Mouse (Mus musculus) liver, adult 2 months (tissue): ENCODE measurements at regions not wholly inside any gene's neighbourhood (a gene's known extent, or its start where the extent isn't known, plus 50 kb on each side); places are given as distances from the start of the nearest gene placed in this dataset.

Experiments
- DNase-seq: peaks from one replicate; pipeline ENCODE4 v3.0.0-alpha.2; 2011; ENCODE audit warnings: low read depth, low spot score; ENCODE audit errors: extremely low read depth
- H3K27ac ChIP-seq: fragments of 200-500 bp; replicated peaks from 2 replicates; pipeline ENCODE4 v1.5.1; 2012; ENCODE audit warnings: low read depth, mild to moderate bottlenecking, control low read depth, inconsistent platforms, low read length; ENCODE audit not compliant: insufficient read depth
- H3K27me3 ChIP-seq: fragments of 200-500 bp; 2 replicates; pipeline ENCODE4 v1.6.1; 2012; ENCODE audit warnings: mild to moderate bottlenecking, moderate library complexity, low read length, inconsistent platforms; ENCODE audit not compliant: control insufficient read depth, insufficient read depth
- H3K36me3 ChIP-seq: fragments of 200-500 bp; 2 replicates; pipeline ENCODE4 v1.6.1; 2012; ENCODE audit warnings: low read length, inconsistent platforms; ENCODE audit not compliant: control insufficient read depth, insufficient read depth
- H3K4me1 ChIP-seq: fragments of 200-500 bp; 2 replicates; pipeline ENCODE4 v1.6.1; 2011; ENCODE audit warnings: low read length; ENCODE audit not compliant: control insufficient read depth, insufficient read depth
- H3K4me3 ChIP-seq: fragments of 200-500 bp; 2 replicates; pipeline ENCODE4 v1.5.1; 2011; ENCODE audit warnings: low read depth, mild to moderate bottlenecking, control low read depth, low read length, moderate library complexity; ENCODE audit not compliant: insufficient read depth
- H3K79me2 ChIP-seq: fragments of 200-500 bp; 2 replicates; pipeline ENCODE4 v1.6.1; 2012; ENCODE audit warnings: inconsistent platforms, mild to moderate bottlenecking, low read length, moderate library complexity; ENCODE audit not compliant: control insufficient read depth, insufficient read depth
- H3K9ac ChIP-seq: fragments of 200-500 bp; 2 replicates; pipeline ENCODE4 v1.6.1; 2012; ENCODE audit warnings: low read depth, mild to moderate bottlenecking, control low read depth, inconsistent platforms, low read length
- CTCF ChIP-seq: fragments of 200-500 bp; IDR thresholded peaks from 2 replicates; pipeline ENCODE4 v1.5.1; 2011; ENCODE audit warnings: low read depth, low read length, control low read depth
- POLR2A ChIP-seq: fragments of 200-500 bp; IDR thresholded peaks from 2 replicates; pipeline ENCODE4 v1.6.1; 2011; ENCODE audit warnings: low read length, control low read depth; ENCODE audit not compliant: insufficient read depth; ENCODE audit errors: extremely low read depth
- WGBS: fragments of 180-500 bp; shearing (Covaris S2); methylation state at CpG from one replicate; pipeline ENCODE4 v1.1.7; 2018; 5-methylcytosine and 5-hydroxymethylcytosine counted together

DNA sequence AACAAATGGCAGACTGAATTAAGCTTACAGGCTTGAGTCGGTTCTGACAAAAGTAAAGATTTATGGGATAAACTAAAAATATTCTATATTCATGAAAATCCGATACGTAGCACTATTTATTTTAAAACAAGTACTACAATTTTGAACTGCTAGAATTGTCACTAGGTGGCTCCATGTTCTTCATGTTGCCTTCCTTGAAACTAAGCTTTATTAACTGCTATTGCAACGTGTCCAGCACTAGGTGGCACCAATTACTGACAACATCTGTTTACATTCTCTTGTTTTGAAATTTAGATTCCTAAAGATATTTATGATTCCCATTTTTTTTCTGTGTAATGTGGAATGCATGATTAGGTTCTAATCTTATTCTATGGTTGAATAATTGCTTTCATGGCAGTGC, 60.1 kb downstream of the Fam47c start:
- no peaks in the 10 kb centered on the region for H3K4me1 ChIP-seq
- no peak overlapping the region for H3K27ac ChIP-seq
- H3K9ac ChIP-seq: no peak overlapping the region
- no peak overlapping the region for H3K4me3 ChIP-seq
- peak; percentile 19 for DNase-seq
- H3K36me3 ChIP-seq: no peaks in the 10 kb centered on the region
- H3K27me3 ChIP-seq: no peaks in the 10 kb centered on the region
- 72% methylated on average over 4 of the region's 4 CpGs for WGBS
- no peaks in the 10 kb centered on the region for H3K79me2 ChIP-seq
- no peak for TF ChIP-seq CTCF
- no peak for TF ChIP-seq POLR2A
